Mouse (Mus musculus) G1E-ER4 (cell line): ENCODE results near the gene Pcid2. TPM values are rescaled to one million over a fixed set of nuclear protein-coding genes. Genes with fewer than 3 reads are reported as not detected.

Source experiments
- GATA1 ChIP-seq: IDR thresholded peaks from one replicate; pipeline ENCODE4 v1.8.0; 2012; ENCODE audit warnings: low read length, inconsistent platforms
- polyA plus RNA-seq: library from polyadenylated mRNA; stranded (reverse); fragments of >175 nt; gene quantifications from 2 replicates; pipeline ENCODE4 v1.2.3, GENCODE M21; 2012

The Pcid2 gene
- polyA plus RNA-seq, 1 experiment = 6.1 TPM

DNA sequence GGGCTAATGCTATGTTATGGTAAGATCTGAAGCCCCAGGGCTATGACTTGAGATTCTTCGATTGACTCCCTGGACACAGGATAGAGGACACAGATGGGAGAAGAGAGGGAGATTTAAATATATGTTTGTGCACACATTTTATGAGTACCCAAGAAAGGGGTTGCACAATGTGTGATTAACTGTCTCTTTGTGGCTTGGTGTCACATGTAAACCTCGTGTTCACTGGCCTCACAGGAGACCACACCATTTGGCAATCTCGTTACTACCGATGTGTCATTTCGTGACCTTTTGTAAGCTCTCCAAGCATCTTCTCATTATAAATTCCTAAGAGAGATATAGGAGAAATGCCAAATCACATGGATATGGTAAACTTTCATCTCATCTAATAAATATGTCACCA, 77.6 kb downstream of the Pcid2 start:
- TF ChIP-seq GATA1 = no peak

Other genes starting within 250 kb of the Pcid2 start
- gene Mcf2l, start 231.7 kb downstream of the Pcid2 start, polyA plus RNA-seq = not detected in 2 replicates
- gene F7, start 79.4 kb downstream of the Pcid2 start, polyA plus RNA-seq = not detected in 2 replicates
- gene F10, start 68.2 kb downstream of the Pcid2 start, polyA plus RNA-seq = not detected in 2 replicates
- not detected in 2 replicates for gene Proz, start 44.5 kb downstream of the Pcid2 start, polyA plus RNA-seq
- 60.9 and 97.4 TPM in 2 replicates for gene Cul4a, start 162 bp upstream of the Pcid2 start, polyA plus RNA-seq
- gene Lamp1, start 53.7 kb upstream of the Pcid2 start, polyA plus RNA-seq = 153 and 221 TPM in 2 replicates
- 13.3 and 13.6 TPM in 2 replicates for gene Grtp1, start 95.2 kb upstream of the Pcid2 start, polyA plus RNA-seq
- 0.03 TPM in 1 of 2 replicates, not detected in the other for gene Adprhl1, start 148.7 kb upstream of the Pcid2 start, polyA plus RNA-seq
- gene Dcun1d2, start 182.7 kb upstream of the Pcid2 start, polyA plus RNA-seq = 2.4 and 4.0 TPM in 2 replicates
- 7.5 and 9.8 TPM in 2 replicates for gene Tmco3, start 182.7 kb upstream of the Pcid2 start, polyA plus RNA-seq
- gene Tfdp1, start 233.3 kb upstream of the Pcid2 start, polyA plus RNA-seq = 30.3 and 62.9 TPM in 2 replicates